Mouse (Mus musculus) inflammation-experienced regulatory T-cells, adult 6 months (primary cell): ENCODE results near the gene Atg4a. TPM values are rescaled to one million over a fixed set of nuclear protein-coding genes. Genes with fewer than 3 reads are reported as not detected.

ENCODE experiments used
- ATAC-seq: one replicate; pipeline ENCODE4 v1.8.0; 2017
- polyA plus RNA-seq, 3 experiments: library from polyadenylated mRNA; unstranded; fragments of 100-300 nt; shearing (Covaris generic); gene quantifications; one replicate each; pipeline ENCODE4 v1.2.1; 2017

The Atg4a gene
- polyA plus RNA-seq: 10 to 100 TPM; 21.1 to 38.0 (median 35.3) TPM

GRCm38 (mm10) chrX:140956272-140956940 is at the start of gene Atg4a, which contains the start of gene Psmd10:
Atg4a (plus strand) TSS chrX:140956907.
Psmd10 (minus strand) TSS chrX:140956728.
- ATAC-seq: peak; percentile 99

GRCm38 (mm10) chrX:140907360-140907759 is 49.3 kb upstream of the Atg4a start, which contains the start of gene Vsig1:
Vsig1 (plus strand) TSS chrX:140907608.
- ATAC-seq: no peak

DNA sequence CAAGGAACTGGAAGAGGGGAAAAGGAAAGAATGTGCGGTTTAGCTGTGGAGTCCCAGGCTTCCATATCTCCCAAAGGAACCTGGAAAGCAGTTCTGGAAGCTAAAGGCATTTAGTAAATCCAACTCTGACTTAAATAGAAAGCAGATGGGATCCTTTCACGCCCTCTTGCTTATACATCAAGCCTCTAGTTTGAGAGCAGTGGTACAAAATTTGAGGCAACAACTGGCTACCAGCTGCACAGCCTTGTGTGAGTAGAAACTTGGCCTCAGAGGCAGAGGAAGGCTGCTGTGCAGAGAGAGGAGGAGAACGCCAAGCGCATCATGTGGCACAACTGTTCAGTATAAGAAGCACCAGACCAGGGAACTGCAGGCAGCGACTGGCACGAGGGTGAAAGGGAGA is 35.4 kb upstream of the Atg4a start:
- ATAC-seq: no peak

GRCm38 (mm10) chrX:140932066-140932465 is 24.6 kb upstream of the Atg4a start:
- ATAC-seq: no peak

DNA sequence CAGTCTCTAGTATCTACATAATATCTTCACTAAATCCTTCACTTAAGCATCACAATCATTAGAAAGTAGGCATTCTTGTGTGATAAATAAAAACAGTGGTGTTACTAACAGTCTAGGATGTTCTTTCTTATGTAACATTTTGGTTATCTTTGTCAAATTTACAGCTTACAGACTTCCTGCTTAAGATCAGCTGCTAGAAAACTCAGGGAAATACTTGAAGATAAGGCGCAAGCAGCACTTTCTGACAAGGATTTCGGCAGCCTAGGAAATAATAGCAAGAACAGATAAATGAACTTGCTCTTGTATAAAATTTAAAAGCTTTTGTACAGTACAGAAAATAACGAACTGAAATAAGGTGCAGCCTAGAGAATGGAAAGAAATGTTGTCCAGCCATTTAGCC is 23.4 kb upstream of the Atg4a start:
- ATAC-seq: no peak

- ATAC-seq: no peak
These were observed 20.4 kb upstream of the Atg4a start for GRCm38 (mm10) chrX:140936271-140936670.

- ATAC-seq: no peak
These were observed 3.1 kb upstream of the Atg4a start for GRCm38 (mm10) chrX:140953618-140954017.

- ATAC-seq: peak; percentile 22
These were observed 252 bp downstream of the Atg4a start for GRCm38 (mm10) chrX:140956959-140957358.

GRCm38 (mm10) chrX:140978943-140979342 is 22.2 kb downstream of the Atg4a start:
- no peak for ATAC-seq

GRCm38 (mm10) chrX:140979546-140979945 is 22.8 kb downstream of the Atg4a start:
- no peak for ATAC-seq

DNA sequence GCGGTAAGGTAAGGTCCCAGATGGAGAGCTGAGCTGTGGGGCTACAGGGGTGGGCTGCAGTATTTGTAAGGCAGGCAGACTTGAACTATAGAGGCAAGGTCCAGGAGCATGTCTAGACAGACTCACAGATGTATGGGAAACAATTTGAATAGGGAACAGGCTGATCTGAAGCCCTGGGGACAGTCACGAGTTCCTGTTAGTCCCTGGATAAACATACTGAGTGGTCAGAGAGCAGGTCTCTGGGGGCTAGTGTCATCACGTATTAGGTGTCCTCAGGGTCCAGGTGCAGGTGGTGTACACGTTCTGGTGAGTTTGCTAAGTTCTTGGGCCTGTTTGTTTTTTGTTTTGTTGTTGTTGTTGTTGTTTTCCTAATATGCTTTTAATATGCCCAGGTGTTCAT is 23.5 kb downstream of the Atg4a start:
- ATAC-seq: no peak

DNA sequence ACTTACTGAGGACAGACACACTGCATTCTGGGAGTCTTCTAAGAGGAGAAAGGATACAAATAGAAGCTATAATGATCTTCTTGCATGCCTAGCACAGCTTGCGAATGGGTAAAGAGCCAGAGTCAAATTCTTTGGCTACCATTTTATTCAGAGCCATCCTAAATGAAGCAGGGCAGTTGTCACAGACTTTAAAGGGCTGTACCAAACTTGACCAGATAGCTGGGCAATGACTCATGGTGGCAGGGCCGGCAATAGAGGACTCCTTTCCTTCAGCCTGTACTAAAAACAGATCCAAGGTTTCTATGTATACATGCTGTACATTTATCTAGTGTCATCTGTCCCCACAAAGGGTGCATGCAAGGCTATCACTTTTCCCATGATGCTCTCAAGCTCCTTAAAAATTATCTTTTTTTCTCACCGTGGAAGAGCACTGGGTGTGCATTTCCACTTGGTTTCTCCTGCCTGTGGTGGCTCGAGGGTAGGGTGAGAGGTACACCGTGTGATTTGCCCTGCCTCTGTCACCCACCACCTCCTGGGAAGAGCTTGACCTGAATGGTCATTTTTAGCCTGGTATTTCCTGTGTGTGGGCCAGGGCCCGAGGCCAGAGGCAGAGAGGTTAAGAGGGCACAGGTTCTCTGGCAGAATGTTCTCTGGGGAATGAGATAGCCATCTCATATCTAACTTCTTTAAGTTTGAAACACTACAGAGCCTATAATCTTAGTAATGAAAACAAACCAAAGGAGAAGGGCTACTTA is 26.7 kb downstream of the Atg4a start:
- no peak for ATAC-seq

- ATAC-seq: no peak
These were observed 28.1 kb downstream of the Atg4a start for GRCm38 (mm10) chrX:140984795-140985194.

DNA sequence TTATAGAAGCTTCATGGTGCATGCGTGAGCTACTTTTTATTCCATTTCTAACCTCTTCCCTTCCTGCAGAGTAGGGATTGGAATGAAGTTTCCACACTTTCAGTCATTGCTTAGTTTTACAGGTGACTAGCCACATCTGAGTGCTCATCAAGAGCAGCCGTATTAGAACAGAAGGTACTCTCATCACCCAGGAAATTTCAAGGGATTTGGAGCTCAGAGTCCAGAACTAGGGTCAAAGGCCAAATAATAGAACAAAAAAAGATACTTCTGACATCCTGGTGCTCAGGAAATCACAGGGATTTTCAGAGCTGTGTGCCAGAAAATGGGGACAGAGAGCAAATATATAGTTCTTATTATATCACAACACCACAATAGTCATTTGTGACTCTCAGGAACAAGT is 28.5 kb downstream of the Atg4a start:
- ATAC-seq: no peak

DNA sequence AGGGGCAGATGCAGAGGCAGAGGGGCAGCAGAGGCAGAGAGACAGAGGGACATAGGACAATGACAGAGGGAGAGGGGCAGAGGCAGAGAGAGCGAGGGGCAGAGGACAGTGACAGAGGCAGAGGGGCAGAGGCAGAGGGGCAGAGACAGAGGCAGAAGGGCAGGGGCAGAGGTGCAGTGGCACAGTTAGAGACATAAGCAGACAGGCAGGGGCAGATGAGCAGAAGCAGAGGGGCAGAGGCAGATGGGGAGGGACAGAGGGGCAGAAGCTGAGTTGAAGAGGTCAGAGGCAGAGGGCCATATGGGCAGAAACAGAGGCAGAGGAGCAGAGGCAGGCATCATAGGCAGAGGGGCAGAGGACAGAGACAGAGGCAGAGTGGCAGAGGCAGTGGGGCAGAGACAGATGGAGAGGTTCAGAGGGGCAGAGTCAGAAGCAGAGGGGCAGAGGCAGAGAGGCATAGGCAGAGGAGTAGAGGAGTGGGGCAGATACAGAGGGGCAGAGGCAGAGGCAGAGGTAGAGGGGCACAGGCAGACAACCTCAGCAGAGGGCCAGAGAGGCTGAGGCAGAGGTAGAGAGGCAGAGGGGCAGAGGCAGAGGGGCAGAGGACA is 40.3 kb downstream of the Atg4a start:
- no peak for ATAC-seq

- ATAC-seq: no peak
These were observed 41.3 kb downstream of the Atg4a start for GRCm38 (mm10) chrX:140997912-140998545.

GRCm38 (mm10) chrX:140998885-140999284 is 42.2 kb downstream of the Atg4a start:
- no peak for ATAC-seq

DNA sequence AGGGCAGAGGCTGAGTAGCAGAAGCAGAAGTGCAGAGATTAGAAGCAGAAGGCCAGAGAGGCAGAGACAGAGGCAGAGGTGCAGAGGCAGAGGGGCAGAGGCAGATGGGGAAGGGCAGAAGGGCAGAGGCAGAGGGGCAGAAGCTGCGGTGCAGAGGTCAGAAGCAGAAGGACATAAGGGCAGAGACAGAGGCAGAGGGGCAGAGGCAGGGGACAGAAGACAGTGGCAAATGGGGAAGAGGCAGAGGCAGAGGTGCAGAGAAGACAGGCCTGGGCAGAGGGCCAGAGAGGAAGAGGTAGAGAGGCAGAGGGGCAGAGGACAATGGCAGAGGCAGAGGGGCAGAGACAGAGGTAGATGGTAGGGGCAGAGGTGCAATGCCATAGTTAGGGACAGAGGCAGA is 193.0 kb downstream of the Atg4a start:
- no peak for ATAC-seq

GRCm38 (mm10) chrX:141150290-141150689 is 193.6 kb downstream of the Atg4a start:
- ATAC-seq: no peak

DNA sequence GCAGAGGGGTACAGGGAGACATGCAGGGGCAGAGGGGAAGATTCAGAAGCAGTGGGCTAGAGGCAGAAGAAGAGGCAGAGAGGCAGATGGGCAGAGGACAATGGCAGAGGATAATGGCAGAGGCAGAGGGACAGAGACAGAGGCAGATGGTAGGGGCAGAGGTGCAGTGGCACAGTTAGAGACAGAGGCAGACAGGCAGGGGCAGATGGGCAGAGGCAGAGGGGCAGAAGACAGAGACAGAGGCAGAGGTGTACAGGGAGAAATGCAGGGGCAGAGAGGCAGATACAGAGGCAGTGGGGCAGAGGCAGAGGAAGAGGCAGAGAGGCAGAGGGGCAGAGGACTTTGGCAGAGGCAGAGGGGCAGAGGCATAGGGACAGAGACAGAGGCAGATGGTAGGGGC is 194.5 kb downstream of the Atg4a start:
- no peak for ATAC-seq

GRCm38 (mm10) chrX:141156696-141157095 is 200.0 kb downstream of the Atg4a start:
- peak; percentile 54 for ATAC-seq

GRCm38 (mm10) chrX:141157626-141158025 is 200.9 kb downstream of the Atg4a start:
- ATAC-seq: no peak

GRCm38 (mm10) chrX:141158160-141158559 is 201.5 kb downstream of the Atg4a start:
- ATAC-seq: no peak
